Mouse (Mus musculus) forebrain, embryonic 10.5 days (tissue): ENCODE data around the gene Cdhr3. TPM values are rescaled to one million over a fixed set of nuclear protein-coding genes. Genes with fewer than 3 reads are reported as not detected.
A peak's percentile ranks its signal among the peaks of the same experiment; 100 is the strongest.

ENCODE experiments used
- DNase-seq: peaks from one replicate; pipeline ENCODE4 v3.0.0-alpha.2; 2017; ENCODE audit warnings: low spot score; ENCODE audit errors: extremely low spot score
- H3K27ac ChIP-seq: fragments of 300-500 bp; sonication (generic); 2 replicates; pipeline ENCODE4 v1.5.1; 2016; ENCODE audit warnings: mild to moderate bottlenecking
- H3K27me3 ChIP-seq: fragments of 300-500 bp; sonication (generic); 2 replicates; pipeline ENCODE4 v1.6.1; 2016; ENCODE audit warnings: mild to moderate bottlenecking; ENCODE audit not compliant: poor library complexity, severe bottlenecking
- H3K36me3 ChIP-seq: fragments of 300-500 bp; sonication (generic); replicated peaks from 2 replicates; pipeline ENCODE4 v1.6.1; 2016; ENCODE audit warnings: mild to moderate bottlenecking, moderate library complexity
- H3K4me1 ChIP-seq: fragments of 300-500 bp; sonication (generic); 2 replicates; pipeline ENCODE4 v1.6.1; 2016
- H3K4me3 ChIP-seq: fragments of 300-500 bp; sonication (generic); 2 replicates; pipeline ENCODE4 v1.5.1; 2016; ENCODE audit warnings: mild to moderate bottlenecking, moderate library complexity
- H3K9me3 ChIP-seq: fragments of 300-500 bp; sonication (generic); 2 replicates; pipeline ENCODE4 v1.6.1; 2016; ENCODE audit warnings: mild to moderate bottlenecking, moderate library complexity
- WGBS: fragments of 180-500 bp; shearing (Covaris S2); methylation state at CpG from one replicate; pipeline ENCODE4 v1.1.7; 2016; 5-methylcytosine and 5-hydroxymethylcytosine counted together
- polyA plus RNA-seq: library from polyadenylated mRNA; unstranded; fragments of >200 nt; fragmentation: Nextera tagmentation; extraction: Ambion mirVana; gene quantifications from 2 replicates; pipeline ENCODE4 v1.2.1, GENCODE M21; 2016

The Cdhr3 gene
- polyA plus RNA-seq, result not detected in 2 replicates

DNA sequence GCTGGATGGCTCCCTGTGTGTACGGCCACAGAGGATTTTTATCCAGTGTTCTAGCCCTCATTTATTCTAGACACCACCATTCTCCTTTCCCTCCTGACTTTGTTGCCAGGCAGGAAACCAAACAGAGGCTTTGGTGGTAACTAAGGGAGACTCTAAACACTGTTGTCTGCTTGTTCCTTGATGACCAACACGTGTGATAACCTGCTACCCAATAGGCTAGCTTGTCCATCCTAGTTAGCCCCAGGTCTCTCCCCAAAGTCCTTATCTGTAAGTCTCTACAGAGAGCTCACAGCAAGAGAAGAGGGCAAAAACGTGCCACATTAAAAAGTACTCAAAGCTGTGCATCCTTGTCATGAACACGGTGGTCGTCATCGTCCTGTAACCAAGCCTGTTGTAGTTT lies at the start of gene Cdhr3:
Cdhr3 (minus strand) TSS at position 101 of the 400 bp plus-strand sequence.
- Histone ChIP-seq H3K27me3 (no peaks in the 10 kb centered on the region), H3K9me3 (no peaks in the 10 kb centered on the region), H3K4me3 (no peak within 1 kb of the TSS), H3K36me3 (no peaks in the 10 kb centered on the region), H3K27ac (no peak within 1 kb of the TSS), H3K4me1 (no peaks in the 10 kb centered on the region)
- no peak for DNase-seq
- WGBS, result 80% methylated on average over 6 of the region's 6 CpGs

DNA sequence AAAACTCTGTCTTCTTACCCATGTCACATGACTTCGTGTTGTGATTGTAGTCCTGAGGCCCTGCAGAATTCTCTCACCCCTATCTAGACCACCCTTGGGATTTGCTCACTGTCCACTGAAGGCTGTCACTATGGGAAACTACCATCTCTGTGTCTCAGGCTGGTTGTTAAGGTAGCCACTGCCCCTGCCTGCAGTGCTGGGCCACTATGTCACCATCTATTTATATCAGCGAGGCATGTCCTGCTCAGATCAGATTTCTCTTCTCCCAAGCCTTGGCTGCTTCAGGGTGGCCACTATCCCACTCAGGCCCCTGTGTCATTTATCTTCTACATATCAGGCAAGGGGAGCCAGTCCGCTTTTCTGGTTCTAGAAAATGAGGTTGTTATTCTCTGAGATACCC lies 46.4 kb upstream of the Cdhr3 start:
- no peaks in the 10 kb centered on the region for H3K4me1 ChIP-seq
- no peaks in the 10 kb centered on the region for H3K9me3 ChIP-seq
- H3K36me3 ChIP-seq, result no peaks in the 10 kb centered on the region
- no peak for DNase-seq
- 83% methylated on average over 3 of the region's 3 CpGs for WGBS
- H3K27me3 ChIP-seq, result no peaks in the 10 kb centered on the region
- H3K4me3 ChIP-seq, result no peak overlapping the region
- H3K27ac ChIP-seq, result no peak overlapping the region

DNA sequence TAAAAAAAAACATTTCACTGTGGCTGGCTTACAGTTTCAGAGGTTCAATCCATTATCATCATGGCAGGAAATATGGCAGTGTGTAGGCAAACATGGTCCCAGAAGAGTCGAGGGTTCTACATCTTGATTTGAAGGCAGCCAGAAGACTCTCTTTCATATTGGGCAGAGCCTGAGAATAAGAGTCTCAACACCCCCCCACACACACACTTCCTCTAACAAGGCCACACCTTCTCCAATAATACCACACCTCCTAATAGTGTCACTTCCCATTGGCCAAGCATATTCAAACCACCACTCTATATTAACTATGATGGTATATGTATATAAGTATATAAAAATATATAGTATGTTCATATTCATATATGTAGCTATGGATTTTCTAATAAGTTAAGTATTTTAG lies 45.2 kb upstream of the Cdhr3 start:
- no peak overlapping the region for H3K4me3 ChIP-seq
- no peak for DNase-seq
- no peaks in the 10 kb centered on the region for H3K27me3 ChIP-seq
- 90% methylated on average over 1 of the region's 1 CpGs for WGBS
- no peaks in the 10 kb centered on the region for H3K9me3 ChIP-seq
- H3K36me3 ChIP-seq, result no peaks in the 10 kb centered on the region
- no peak overlapping the region for H3K27ac ChIP-seq
- H3K4me1 ChIP-seq, result no peaks in the 10 kb centered on the region

DNA sequence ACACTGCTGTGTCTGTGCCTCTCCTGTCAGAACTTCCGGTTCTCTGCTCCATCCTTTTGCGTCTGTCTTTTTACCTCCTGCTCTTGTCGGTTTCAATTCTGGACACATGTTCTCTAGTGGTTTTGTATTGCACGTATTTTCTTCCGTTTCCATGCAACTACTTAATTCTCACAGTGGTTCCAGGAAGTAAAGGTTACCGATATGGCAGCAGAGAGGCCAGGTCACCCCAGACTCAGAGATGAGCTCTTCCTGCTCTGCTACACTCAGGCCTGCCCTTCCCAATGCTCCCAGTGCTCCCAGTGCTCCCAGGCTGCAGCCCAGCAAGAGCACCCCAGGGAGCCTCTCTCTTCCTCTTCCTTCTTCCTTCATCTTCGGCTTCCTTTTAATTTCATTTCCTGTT lies 39.1 kb upstream of the Cdhr3 start:
- Histone ChIP-seq H3K9me3 (no peaks in the 10 kb centered on the region), H3K36me3 (no peaks in the 10 kb centered on the region), H3K4me1 (peaks cover 19% of the 10 kb centered on the region), H3K27me3 (no peaks in the 10 kb centered on the region), H3K4me3 (no peak overlapping the region), H3K27ac (peak overlapping the region; percentile 8; the same call in 1 of the 2 replicates)
- no peak for DNase-seq
- 77% methylated on average over 7 of the region's 7 CpGs for WGBS

DNA sequence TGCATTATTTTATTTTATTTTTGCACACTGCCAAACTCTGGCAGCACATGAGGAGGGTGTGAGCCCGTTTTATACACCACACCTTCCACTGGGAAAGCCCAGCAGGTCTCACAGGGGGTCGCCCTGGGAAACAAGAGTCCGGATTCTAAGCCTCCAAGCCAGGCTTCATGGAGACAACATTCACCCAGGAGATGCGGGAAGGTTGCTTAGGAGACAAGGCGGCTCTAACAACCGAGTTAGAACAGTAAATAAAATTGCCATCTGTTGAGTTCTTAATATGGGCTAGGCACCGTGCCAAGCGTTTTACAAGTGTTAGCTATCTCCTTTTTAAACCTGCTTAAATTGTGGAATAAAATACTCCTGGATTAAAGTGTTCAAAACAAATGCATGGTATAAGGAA lies 37.7 kb upstream of the Cdhr3 start:
- no peaks in the 10 kb centered on the region for H3K9me3 ChIP-seq
- no peak overlapping the region for H3K4me3 ChIP-seq
- 56% methylated on average over 8 of the region's 8 CpGs for WGBS
- H3K27ac ChIP-seq, result no peak overlapping the region
- H3K36me3 ChIP-seq, result no peaks in the 10 kb centered on the region
- no peak for DNase-seq
- H3K27me3 ChIP-seq, result no peaks in the 10 kb centered on the region
- peaks cover 19% of the 10 kb centered on the region for H3K4me1 ChIP-seq

DNA sequence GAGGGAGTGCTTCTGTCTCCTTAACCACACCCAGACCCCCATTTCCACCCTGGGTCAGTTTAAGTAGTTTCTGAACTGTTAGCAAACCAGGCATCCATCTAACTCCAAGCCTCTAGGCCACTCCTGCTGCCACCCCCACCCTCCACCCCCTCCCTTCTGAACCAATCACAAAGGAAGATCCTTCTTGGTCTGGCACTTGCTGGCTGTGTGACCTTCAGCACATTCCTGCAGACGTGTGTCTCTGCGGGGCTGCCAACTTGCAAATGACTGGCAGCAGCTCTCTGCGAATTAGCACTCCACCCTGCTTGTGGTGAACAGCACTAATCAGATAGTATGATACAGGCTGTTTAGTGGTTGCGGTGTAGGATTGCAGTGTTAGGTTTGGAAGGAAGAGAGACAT lies 36.7 kb upstream of the Cdhr3 start:
- H3K4me3 ChIP-seq, result no peak overlapping the region
- H3K9me3 ChIP-seq, result no peaks in the 10 kb centered on the region
- no peak overlapping the region for H3K27ac ChIP-seq
- peaks cover 19% of the 10 kb centered on the region for H3K4me1 ChIP-seq
- 20% methylated on average over 4 of the region's 4 CpGs for WGBS
- no peaks in the 10 kb centered on the region for H3K27me3 ChIP-seq
- H3K36me3 ChIP-seq, result no peaks in the 10 kb centered on the region
- no peak for DNase-seq

DNA sequence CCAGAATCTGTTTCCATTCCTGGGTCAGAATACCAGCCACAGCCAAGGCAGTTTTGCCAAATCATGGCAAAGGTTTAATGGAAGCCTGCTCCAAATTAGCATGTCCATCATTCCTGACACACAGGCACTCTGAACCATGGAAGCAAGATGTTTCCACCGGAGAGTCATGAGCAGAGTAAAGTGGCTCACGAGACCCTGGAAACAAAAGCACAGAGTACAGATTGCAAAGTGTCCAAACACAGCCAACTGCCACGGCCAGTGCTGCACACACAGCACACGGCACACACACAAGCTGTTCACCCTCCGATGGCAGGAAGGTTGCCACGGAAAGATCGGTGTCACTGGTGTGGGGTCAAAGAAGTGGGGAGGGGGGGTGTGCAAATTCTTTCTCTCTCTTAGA lies 36.0 kb upstream of the Cdhr3 start:
- H3K4me3 ChIP-seq, result no peak overlapping the region
- no peak for DNase-seq
- no peaks in the 10 kb centered on the region for H3K36me3 ChIP-seq
- H3K9me3 ChIP-seq, result no peaks in the 10 kb centered on the region
- peaks cover 19% of the 10 kb centered on the region for H3K4me1 ChIP-seq
- WGBS, result 64% methylated on average over 7 of the region's 7 CpGs
- no peak overlapping the region for H3K27ac ChIP-seq
- H3K27me3 ChIP-seq, result no peaks in the 10 kb centered on the region

DNA sequence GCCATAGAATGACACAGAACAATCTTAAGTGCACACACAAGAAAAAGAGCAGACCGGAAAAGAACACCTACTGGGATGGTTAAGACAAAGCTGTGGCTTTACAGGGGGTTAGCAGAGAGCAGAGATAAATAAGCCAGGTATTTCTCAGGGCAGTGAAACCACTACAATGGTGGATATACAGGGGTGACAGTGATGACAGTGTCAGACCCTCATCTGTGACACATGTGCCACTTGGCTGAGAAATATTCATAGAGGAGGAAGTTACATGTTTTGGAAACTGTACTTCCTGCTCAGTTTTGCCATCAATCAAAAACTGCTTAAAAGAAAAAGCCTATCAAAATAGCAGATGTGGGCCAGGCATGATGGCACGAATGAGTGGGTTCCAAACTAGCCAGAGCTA lies 35.4 kb upstream of the Cdhr3 start:
- H3K27me3 ChIP-seq, result no peaks in the 10 kb centered on the region
- H3K36me3 ChIP-seq, result no peaks in the 10 kb centered on the region
- H3K4me3 ChIP-seq, result no peak overlapping the region
- no peaks in the 10 kb centered on the region for H3K9me3 ChIP-seq
- DNase-seq, result no peak
- no peak overlapping the region for H3K27ac ChIP-seq
- WGBS, result 87% methylated on average over 2 of the region's 2 CpGs
- peaks cover 19% of the 10 kb centered on the region for H3K4me1 ChIP-seq

DNA sequence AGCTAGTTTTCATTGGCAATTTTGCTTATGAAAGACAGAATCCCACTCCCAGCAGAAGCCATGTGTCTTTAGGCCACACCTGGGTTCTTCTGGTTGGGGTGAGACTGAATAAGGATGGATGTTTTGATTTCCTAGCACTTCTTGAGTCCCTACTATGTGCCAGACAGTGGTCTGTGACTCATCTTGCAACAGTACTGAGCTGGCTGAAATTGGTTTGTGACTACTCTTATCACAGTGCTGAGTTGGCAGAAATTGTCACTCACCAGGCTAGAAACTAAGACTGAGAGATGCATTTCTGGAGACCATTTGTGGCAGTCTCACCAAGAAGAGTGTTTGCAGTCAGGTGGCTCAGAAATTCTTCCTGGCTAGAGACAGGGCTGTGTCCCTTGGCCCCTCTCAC lies 33.6 kb upstream of the Cdhr3 start:
- Histone ChIP-seq H3K27me3 (no peaks in the 10 kb centered on the region), H3K4me1 (peaks cover 15% of the 10 kb centered on the region), H3K36me3 (no peaks in the 10 kb centered on the region), H3K4me3 (no peak overlapping the region), H3K27ac (no peak overlapping the region), H3K9me3 (no peaks in the 10 kb centered on the region)
- no peak for DNase-seq

DNA sequence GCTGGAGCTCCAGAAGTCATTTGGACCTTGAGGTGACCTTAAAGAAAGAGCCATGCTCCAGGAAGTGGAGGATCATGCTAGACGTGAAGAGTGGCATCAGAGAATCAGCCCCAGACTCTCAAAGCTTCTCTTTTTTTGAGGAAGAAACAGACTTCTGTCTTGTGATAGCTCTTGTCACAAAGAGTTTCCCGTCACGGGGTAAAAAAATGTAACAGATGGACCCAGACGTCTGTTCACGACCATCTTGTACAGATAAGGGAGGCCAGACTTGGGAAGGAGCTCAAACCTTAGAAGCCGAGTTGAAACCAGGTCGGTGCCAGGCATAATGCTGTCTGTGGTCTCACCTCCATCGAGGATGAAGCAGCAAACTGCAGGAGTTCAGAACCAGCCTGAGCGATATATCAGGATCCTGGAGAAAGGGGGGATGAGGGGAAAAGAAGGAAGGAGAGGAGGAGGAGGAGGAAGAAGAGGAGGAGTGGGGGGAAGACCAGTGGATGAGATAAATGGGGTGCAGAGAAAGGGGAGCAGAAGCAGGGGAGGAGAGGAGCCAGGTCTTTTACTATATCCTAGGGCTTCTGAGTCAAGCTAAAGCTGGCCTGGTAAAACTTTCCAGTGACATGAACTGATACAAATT lies 33.0 kb upstream of the Cdhr3 start:
- Histone ChIP-seq H3K4me3 (no peak overlapping the region), H3K36me3 (no peaks in the 10 kb centered on the region), H3K27me3 (no peaks in the 10 kb centered on the region), H3K27ac (no peak overlapping the region), H3K4me1 (peaks cover 15% of the 10 kb centered on the region), H3K9me3 (no peaks in the 10 kb centered on the region)
- DNase-seq, result no peak
- WGBS, result 88% methylated on average over 9 of the region's 9 CpGs

DNA sequence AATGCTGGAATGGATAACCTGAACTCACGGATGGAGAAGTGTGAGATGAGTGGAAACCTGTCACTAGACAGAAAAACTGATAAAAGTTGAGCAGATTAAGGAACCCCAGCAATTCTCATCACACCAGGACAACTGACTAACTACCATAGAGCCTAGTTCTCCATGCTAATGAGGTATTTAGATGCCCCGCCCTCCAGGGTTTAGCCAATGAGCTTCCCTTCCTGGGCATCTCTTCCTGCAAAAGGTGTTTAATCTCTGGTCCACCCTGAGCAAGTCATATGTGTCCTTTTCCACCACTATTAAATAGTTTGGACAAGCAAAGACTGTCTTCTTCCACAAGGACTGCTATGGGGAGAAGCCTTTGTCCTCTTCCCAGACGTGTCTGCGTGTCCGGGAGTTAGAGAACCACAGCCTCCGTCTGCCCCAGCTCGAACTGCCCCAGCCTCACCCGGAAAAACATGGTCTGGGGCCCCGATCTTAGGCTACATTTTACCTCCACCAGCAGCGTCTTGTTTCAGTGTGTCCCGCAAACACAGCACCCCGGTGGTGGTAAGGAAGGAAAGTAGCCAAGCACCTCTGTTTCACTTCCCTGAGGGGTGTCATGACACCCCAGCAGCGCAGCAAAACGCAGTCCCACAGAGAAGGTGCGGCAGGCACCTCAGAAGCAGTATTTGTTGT lies 26.1 kb upstream of the Cdhr3 start:
- H3K36me3 ChIP-seq, result no peaks in the 10 kb centered on the region
- no peak for DNase-seq
- peaks cover 10% of the 10 kb centered on the region for H3K4me1 ChIP-seq
- H3K4me3 ChIP-seq, result peak overlapping the region; percentile 18; the same call in 1 of the 2 replicates
- 37% methylated on average over 15 of the region's 15 CpGs for WGBS
- no peak overlapping the region for H3K27ac ChIP-seq
- no peaks in the 10 kb centered on the region for H3K9me3 ChIP-seq
- peaks cover 10% of the 10 kb centered on the region for H3K27me3 ChIP-seq

DNA sequence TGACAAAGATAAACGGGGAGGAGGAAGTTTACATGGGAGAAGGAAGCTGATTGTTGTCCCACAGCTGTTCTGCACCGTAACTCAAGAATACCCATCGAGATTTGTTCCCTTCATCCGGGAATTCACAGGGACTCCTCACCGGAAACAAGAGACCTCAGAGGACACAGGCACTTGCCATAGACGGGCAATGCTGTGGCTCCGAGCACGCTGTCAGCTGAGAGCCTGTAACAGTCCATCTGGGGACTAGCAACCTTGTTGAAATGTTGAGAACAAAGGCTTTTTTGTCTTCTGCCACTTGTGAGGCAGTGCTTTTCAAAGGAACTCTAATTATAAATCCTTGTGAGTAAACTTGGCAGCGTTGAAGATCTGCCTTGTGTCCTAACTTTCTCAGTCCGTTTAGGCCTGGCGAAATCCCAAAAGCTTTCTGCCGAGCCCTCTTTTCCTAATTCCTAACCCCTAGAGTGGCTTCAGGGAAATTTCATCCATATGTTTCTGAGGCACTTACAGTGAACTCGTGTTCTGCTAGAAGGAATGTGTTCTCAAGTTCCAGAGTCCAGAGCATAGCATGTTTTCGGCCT lies 18.3 kb upstream of the Cdhr3 start:
- Histone ChIP-seq H3K9me3 (no peaks in the 10 kb centered on the region), H3K4me3 (no peak overlapping the region), H3K36me3 (no peaks in the 10 kb centered on the region), H3K4me1 (peaks cover 26% of the 10 kb centered on the region), H3K27ac (peak overlapping the region; percentile 57), H3K27me3 (no peaks in the 10 kb centered on the region)
- no peak for DNase-seq
- 55% methylated on average over 14 of the region's 14 CpGs for WGBS

DNA sequence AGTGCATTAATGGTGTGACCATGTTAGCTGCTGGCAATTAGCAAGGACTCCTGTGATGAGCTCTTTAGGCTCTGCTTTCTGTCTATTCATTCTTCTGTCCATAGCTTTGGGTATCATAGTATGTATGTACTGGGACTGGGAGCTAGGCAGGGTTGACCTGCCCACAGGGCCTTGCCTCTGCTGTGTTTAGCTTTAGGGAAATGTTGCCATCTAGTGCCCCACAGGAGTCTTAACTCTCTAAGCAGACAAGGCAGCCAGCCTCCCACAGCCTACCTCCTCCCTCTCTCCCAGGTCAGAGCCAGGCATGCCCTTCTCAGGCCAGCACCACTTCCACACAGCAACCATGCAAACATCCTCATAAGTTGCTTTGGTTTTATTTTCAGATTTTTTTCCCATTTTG lies 16.9 kb upstream of the Cdhr3 start:
- Histone ChIP-seq H3K9me3 (no peaks in the 10 kb centered on the region), H3K27me3 (no peaks in the 10 kb centered on the region), H3K4me3 (no peak overlapping the region), H3K27ac (no peak overlapping the region), H3K36me3 (no peaks in the 10 kb centered on the region), H3K4me1 (peaks cover 26% of the 10 kb centered on the region)
- DNase-seq, result no peak
